Mouse (Mus musculus) lung, postnatal 0 days (tissue): ENCODE data around the gene Reg3b. TPM values are rescaled to one million over a fixed set of nuclear protein-coding genes. Genes with fewer than 3 reads are reported as not detected.
"Not testable (repeated sequence)": the region's sequence is repeated elsewhere in the genome, so short reads cannot be mapped to it uniquely, and the experiment has no call there.

Source experiments
- ATAC-seq: fragments of 200-750 bp; cut with Nextera tagmentation; 2 replicates; pipeline ENCODE4 v1.8.0; 2017; ENCODE audit warnings: moderate library complexity
- DNase-seq: peaks from one replicate; pipeline ENCODE4 v3.0.0-alpha.2; 2016; ENCODE audit warnings: low spot score
- H3K27ac ChIP-seq: fragments of 300-500 bp; sonication (generic); 2 replicates; pipeline ENCODE4 v1.5.1; 2014; ENCODE audit warnings: antibody characterized with exemption, mild to moderate bottlenecking, low read length, mixed read lengths
- H3K27me3 ChIP-seq: fragments of 300-500 bp; sonication (generic); replicated peaks from 2 replicates; pipeline ENCODE4 v1.6.1; 2014; ENCODE audit warnings: low read length, mixed read lengths; ENCODE audit not compliant: insufficient read depth
- H3K36me3 ChIP-seq: fragments of 300-500 bp; sonication (generic); 2 replicates; pipeline ENCODE4 v1.6.1; 2014; ENCODE audit warnings: low read length, mixed read lengths; ENCODE audit not compliant: insufficient read depth
- H3K4me1 ChIP-seq: fragments of 300-500 bp; sonication (generic); 2 replicates; pipeline ENCODE4 v1.6.1; 2014; ENCODE audit warnings: antibody characterized with exemption, low read depth, low read length, mixed read lengths; ENCODE audit not compliant: insufficient read depth
- H3K4me2 ChIP-seq: fragments of 300-500 bp; sonication (generic); replicated peaks from 2 replicates; pipeline ENCODE4 v1.6.1; 2014; ENCODE audit warnings: low read depth, mild to moderate bottlenecking, low read length, moderate library complexity, mixed read lengths
- H3K4me3 ChIP-seq: fragments of 300-500 bp; sonication (generic); 2 replicates; pipeline ENCODE4 v1.5.1; 2014; ENCODE audit warnings: low read depth, low read length
- H3K9ac ChIP-seq: fragments of 300-500 bp; sonication (generic); replicated peaks from 2 replicates; pipeline ENCODE4 v1.6.1; 2014; ENCODE audit warnings: low read depth, mild to moderate bottlenecking
- H3K9me3 ChIP-seq: fragments of 300-500 bp; sonication (generic); 2 replicates; pipeline ENCODE4 v1.6.1; 2016; ENCODE audit warnings: low read length, mixed read lengths
- CTCF ChIP-seq: IDR thresholded peaks from 2 replicates; pipeline ENCODE4 v1.5.1; 2016; ENCODE audit warnings: antibody characterized with exemption, mild to moderate bottlenecking
- EP300 ChIP-seq: IDR thresholded peaks from 2 replicates; pipeline ENCODE4 v1.6.1; 2016; ENCODE audit warnings: antibody characterized with exemption, mild to moderate bottlenecking, control low read depth
- WGBS: fragments of 180-500 bp; shearing (Covaris S2); extraction: QIAGEN DNeasy Blood & Tissue Kit; methylation state at CpG from one replicate; pipeline ENCODE4 v1.1.7; 2014; 5-methylcytosine and 5-hydroxymethylcytosine counted together
- polyA plus RNA-seq: library from polyadenylated mRNA; unstranded; fragments of >200 nt; fragmentation: Nextera tagmentation; extraction: Ambion mirVana; gene quantifications from 2 replicates; pipeline ENCODE4 v1.2.1, GENCODE M21; 2015

Gene Reg3b
- polyA plus RNA-seq, 1 experiment from 2014 or later = not detected

- WGBS = 49% methylated on average over 2 of the region's 2 CpGs
Observed at GRCm38 (mm10) chr6:78361971-78362563, 8.4 kb upstream of the Reg3b start.

GRCm38 (mm10) chr6:78378765-78379164, 8.3 kb downstream of the Reg3b start, which contains the start of gene Reg3d:
Gene Reg3d, minus strand, starts transcription at chr6:78378865.
- Histone ChIP-seq H3K27me3 (no peaks in the 10 kb centered on the region), H3K36me3 (no peaks in the 10 kb centered on the region), H3K4me1 (no peaks in the 10 kb centered on the region), H3K27ac (no peak within 1 kb of the TSS), H3K4me2 (no peak within 1 kb of the TSS), H3K9ac (no peak within 1 kb of the TSS), H3K4me3 (no peak within 1 kb of the TSS), H3K9me3 (no peaks in the 10 kb centered on the region)
- WGBS = 59% methylated on average over 2 of the region's 2 CpGs
- ATAC-seq = no peak
- no peak for TF ChIP-seq EP300
- no peak for TF ChIP-seq CTCF
- no peak for DNase-seq

More at GRCm38 (mm10) chr6:78361971-78362563, 8.4 kb upstream of the Reg3b start:
- TF ChIP-seq EP300 = no peak
- no peak for TF ChIP-seq CTCF
- ATAC-seq = no peak
- Histone ChIP-seq H3K4me1 (no peaks in the 10 kb centered on the region), H3K27me3 (no peaks in the 10 kb centered on the region), H3K9me3 (no peaks in the 10 kb centered on the region), H3K4me2 (no peak overlapping the region), H3K36me3 (no peaks in the 10 kb centered on the region), H3K27ac (no peak overlapping the region), H3K4me3 (no peak overlapping the region), H3K9ac (no peak overlapping the region)
- DNase-seq = no peak

- Histone ChIP-seq H3K4me1 (no peaks in the 10 kb centered on the region), H3K4me3 (no peak within 1 kb of the TSS), H3K27ac (no peak within 1 kb of the TSS), H3K9me3 (no peaks in the 10 kb centered on the region), H3K36me3 (no peaks in the 10 kb centered on the region), H3K27me3 (no peaks in the 10 kb centered on the region), H3K9ac (no peak within 1 kb of the TSS), H3K4me2 (no peak within 1 kb of the TSS)
- ATAC-seq = no peak
- TF ChIP-seq EP300 = no peak
- no peak for TF ChIP-seq CTCF
- DNase-seq = no peak
Observed at GRCm38 (mm10) chr6:78380409-78380808, 10.0 kb downstream of the Reg3b start, which contains the start of gene Reg3a. Gene Reg3a, plus strand, starts transcription at chr6:78380709.

- Histone ChIP-seq H3K4me1 (no peaks in the 10 kb centered on the region), H3K27me3 (no peaks in the 10 kb centered on the region), H3K9ac (no peak overlapping the region), H3K9me3 (no peaks in the 10 kb centered on the region), H3K4me2 (no peak overlapping the region), H3K27ac (no peak overlapping the region), H3K36me3 (no peaks in the 10 kb centered on the region), H3K4me3 (no peak overlapping the region)
- WGBS = 71% methylated on average over 3 of the region's 3 CpGs
- DNase-seq = no peak
- ATAC-seq = no peak
- TF ChIP-seq CTCF (no peak), EP300 (no peak)
Observed at GRCm38 (mm10) chr6:78385609-78386008, 15.2 kb downstream of the Reg3b start.

DNA sequence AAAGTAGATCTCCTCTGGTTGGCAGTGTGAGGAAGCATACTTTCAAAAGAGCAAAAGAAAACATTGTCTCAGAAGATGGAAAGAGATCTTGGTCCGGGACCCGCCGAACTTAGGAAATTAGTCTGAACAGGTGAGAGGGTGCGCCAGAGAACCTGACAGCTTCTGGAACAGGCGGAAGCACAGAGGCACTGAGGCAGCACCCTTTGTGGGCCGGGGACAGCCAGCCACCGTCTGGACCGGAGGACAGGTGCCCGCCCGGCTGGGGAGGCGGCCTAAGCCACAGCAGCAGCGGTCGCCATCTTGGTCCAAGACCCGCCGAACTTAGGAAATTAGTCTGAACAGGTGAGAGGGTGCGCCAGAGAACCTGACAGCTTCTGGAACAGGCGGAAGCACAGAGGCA, 24.9 kb downstream of the Reg3b start, which contains the start of gene Reg2:
TSS of gene Reg2 (plus strand) at position 301 of the 400 bp plus-strand sequence.
- 92% methylated on average over 3 of the region's 17 CpGs for WGBS

DNA sequence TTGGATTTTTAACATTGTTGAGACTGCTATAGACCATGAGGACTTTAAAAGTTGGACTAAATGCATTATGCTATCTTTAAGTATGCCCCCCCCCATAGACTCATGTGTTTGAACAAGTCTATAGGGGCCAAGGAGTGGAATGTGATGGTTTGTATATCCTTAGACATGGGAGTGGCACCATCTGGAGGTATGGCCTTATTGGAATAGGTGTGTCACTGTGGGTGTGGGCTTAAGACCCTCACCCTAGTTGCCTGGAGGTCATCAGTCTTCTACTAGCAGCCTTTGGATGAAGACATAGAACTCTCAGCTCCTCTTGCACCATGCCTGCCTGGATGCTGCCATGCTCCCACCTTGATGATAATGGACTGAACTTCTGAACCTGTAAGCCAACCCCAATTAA, 52.0 kb downstream of the Reg3b start, which contains the start of gene Reg1:
TSS of gene Reg1 (plus strand) at position 301 of the 400 bp plus-strand sequence.
- H3K9me3 ChIP-seq, H3K9ac ChIP-seq, ATAC-seq, H3K4me1 ChIP-seq, H3K4me3 ChIP-seq, DNase-seq, H3K4me2 ChIP-seq, H3K27me3 ChIP-seq, H3K27ac ChIP-seq, H3K36me3 ChIP-seq: not testable (repeated sequence)

More for the DNA sequence above, 24.9 kb downstream of the Reg3b start, which contains the start of gene Reg2:
- ATAC-seq, H3K27me3 ChIP-seq, H3K4me1 ChIP-seq, H3K36me3 ChIP-seq, DNase-seq, H3K4me3 ChIP-seq, H3K27ac ChIP-seq, H3K9ac ChIP-seq, H3K4me2 ChIP-seq, H3K9me3 ChIP-seq: not testable (repeated sequence)

Other genes with a start within 250 kb of the Reg3b start
- gene Reg3d, start 8.2 kb downstream of the Reg3b start, polyA plus RNA-seq = not detected in 2 replicates
- gene Reg3a, start 10.1 kb downstream of the Reg3b start, polyA plus RNA-seq = not detected in 2 replicates
- not detected in 2 replicates for gene Reg2, start 25.0 kb downstream of the Reg3b start, polyA plus RNA-seq
- gene Reg1, start 52.1 kb downstream of the Reg3b start, polyA plus RNA-seq = not detected in 2 replicates
- 87.0 and 97.4 TPM in 2 replicates for gene Reg3g, start 98.2 kb downstream of the Reg3b start, polyA plus RNA-seq